Mouse (Mus musculus) pancreas, adult 10 weeks (tissue): ENCODE results near the gene Sh2d2a. TPM values are rescaled to one million over a fixed set of nuclear protein-coding genes. Genes with fewer than 3 reads are reported as not detected.

Experiments used
- polyA plus RNA-seq: library from polyadenylated mRNA; stranded (reverse); fragments of 350-450 nt; fragmentation: Illumina TruSeq; extraction: RNeasy Lipid Tissue Mini Kit (QIAGEN cat#74804); gene quantifications from one replicate; pipeline ENCODE4 v1.2.3, GENCODE M21; 2015; ENCODE audit warnings: low read depth, low replicate concordance; ENCODE audit not compliant: insufficient read depth

Sh2d2a gene
- 0.26 TPM for polyA plus RNA-seq

DNA sequence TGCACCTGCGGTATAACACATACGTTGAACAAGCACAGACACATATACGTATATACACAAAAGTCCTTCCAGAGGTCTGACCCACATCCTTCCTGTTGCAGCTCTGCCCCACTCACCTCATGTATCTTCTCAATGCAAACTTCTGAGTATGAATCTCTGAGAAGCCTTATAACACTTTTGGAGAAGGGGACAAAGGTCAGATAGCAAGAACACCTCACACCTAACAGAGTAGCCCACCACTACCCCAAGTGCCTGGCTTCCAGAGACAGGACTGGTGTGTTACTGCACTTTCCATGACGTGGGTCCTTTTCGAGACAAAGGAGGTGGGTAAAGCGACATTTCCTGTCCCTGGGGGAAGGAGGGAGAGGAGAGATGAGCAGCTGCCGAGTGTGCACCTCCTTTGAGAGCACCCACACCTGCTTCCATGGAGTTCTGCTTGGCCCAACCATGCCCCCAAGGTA lies at the start of gene Sh2d2a:
Sh2d2a (plus strand) TSS at position 106 of the 461 bp plus-strand sequence.

GRCm38 (mm10) chr3:87824206-87824605 lies 22.3 kb upstream of the Sh2d2a start, which contains the start of gene Pear1:
Pear1 (minus strand) TSS chr3:87824306.

DNA sequence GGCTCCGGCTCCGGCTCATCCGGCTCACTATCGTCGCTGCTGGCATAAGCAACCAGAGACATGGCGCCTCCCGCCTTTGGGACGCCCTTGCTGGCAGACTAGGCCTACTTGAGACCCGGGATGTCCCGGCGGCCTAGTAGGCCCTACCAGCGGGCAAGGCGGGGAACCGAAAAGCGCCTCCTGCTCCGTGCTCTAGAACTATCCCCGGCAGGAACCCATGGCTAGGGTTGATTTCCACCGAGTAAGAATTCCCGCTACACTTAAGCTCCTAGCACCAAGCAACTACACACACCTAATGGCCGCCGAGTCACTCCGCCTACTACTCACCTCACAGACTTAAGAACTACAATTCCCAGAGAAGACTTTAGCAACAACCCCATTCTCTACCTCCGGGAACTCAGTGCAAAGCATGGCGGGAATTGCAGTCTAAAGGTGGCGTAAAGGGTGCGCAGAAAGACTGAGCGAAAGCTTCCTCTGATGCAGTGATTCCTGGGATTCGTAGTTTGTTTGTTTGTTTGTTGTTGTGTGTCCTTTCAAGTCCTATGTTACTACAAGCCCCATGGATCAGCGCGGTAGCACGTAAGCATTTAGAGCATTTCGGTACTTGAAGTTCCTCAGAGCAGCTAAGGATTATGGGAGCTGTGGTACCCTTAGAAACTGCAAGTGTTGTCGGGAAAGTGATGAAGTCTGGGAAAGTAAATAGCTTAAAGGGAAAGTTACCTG lies 38.9 kb downstream of the Sh2d2a start, which contains the start of gene Prcc:
Prcc (minus strand) TSS at position 328 of the 723 bp plus-strand sequence.

Other genes with a start within 250 kb of the Sh2d2a start
- gene Arhgef11, start 229.2 kb upstream of the Sh2d2a start, polyA plus RNA-seq, result 6.2 TPM
- gene Lrrc71, start 98.1 kb upstream of the Sh2d2a start, polyA plus RNA-seq, result 0.92 TPM
- gene Ntrk1, start 51.6 kb upstream of the Sh2d2a start, polyA plus RNA-seq, result 0.41 TPM
- gene Insrr, start 49.8 kb upstream of the Sh2d2a start, polyA plus RNA-seq, result 12.8 TPM
- 12.9 TPM for gene Pear1, start 22.4 kb upstream of the Sh2d2a start, polyA plus RNA-seq
- gene Prcc, start 38.9 kb downstream of the Sh2d2a start, polyA plus RNA-seq, result 10.5 TPM
- 35.1 TPM for gene Hdgf, start 59.6 kb downstream of the Sh2d2a start, polyA plus RNA-seq
- 61.7 TPM for gene Mrpl24, start 72.8 kb downstream of the Sh2d2a start, polyA plus RNA-seq
- 4.6 TPM for gene Isg20l2, start 83.6 kb downstream of the Sh2d2a start, polyA plus RNA-seq
- 8.9 TPM for gene Rrnad1, start 84.0 kb downstream of the Sh2d2a start, polyA plus RNA-seq
- not detected for gene Crabp2, start 101.9 kb downstream of the Sh2d2a start, polyA plus RNA-seq
- gene Nes, start 124.3 kb downstream of the Sh2d2a start, polyA plus RNA-seq, result 7.2 TPM
- not detected for gene Bcan, start 153.5 kb downstream of the Sh2d2a start, polyA plus RNA-seq
- gene Hapln2, start 180.8 kb downstream of the Sh2d2a start, polyA plus RNA-seq, result not detected
- 6.5 TPM for gene Gpatch4, start 196.4 kb downstream of the Sh2d2a start, polyA plus RNA-seq
- gene Naxe, start 211.7 kb downstream of the Sh2d2a start, polyA plus RNA-seq, result 22.0 TPM
- gene Ttc24, start 231.5 kb downstream of the Sh2d2a start, polyA plus RNA-seq, result not detected
- gene Iqgap3, start 235.2 kb downstream of the Sh2d2a start, polyA plus RNA-seq, result 0.24 TPM